Mouse (Mus musculus): ENCODE data around the gene Cd8a. TPM values are rescaled to one million over a fixed set of nuclear protein-coding genes. Genes with fewer than 3 reads are reported as not detected.

Cd8a gene
- polyA plus RNA-seq, 1 experiment from 2014 or later: not detected

- ATAC-seq (ENCODE audit: low FRiP score): no peak
- Histone ChIP-seq H3K9ac (replicated peaks) (no peak overlapping the region), H3K9me3 (replicated peaks) (no peaks in the 10 kb centered on the region), H3K27me3 (replicated peaks) (no peaks in the 10 kb centered on the region), H3K36me3 (no peaks in the 10 kb centered on the region), H3K27ac (replicated peaks) (no peak overlapping the region), H3K4me2 (no peak overlapping the region), H3K4me3 (replicated peaks) (no peak overlapping the region), H3K4me1 (no peaks in the 10 kb centered on the region)
- 89% methylated on average over 6 of the region's 6 CpGs for WGBS
These were observed 47.6 kb downstream of the Cd8a start for GRCm38 (mm10) chr6:71420848-71421247.

- Histone ChIP-seq H3K9me3 (replicated peaks) (no peaks in the 10 kb centered on the region), H3K4me2 (no peak overlapping the region), H3K36me3 (peaks cover 4% of the 10 kb centered on the region; the same call in 1 of the 2 replicates), H3K4me1 (no peaks in the 10 kb centered on the region), H3K27ac (replicated peaks) (no peak overlapping the region), H3K4me3 (replicated peaks) (no peak overlapping the region), H3K27me3 (replicated peaks) (no peaks in the 10 kb centered on the region), H3K9ac (replicated peaks) (no peak overlapping the region)
- whole genome bisulfite sequencing: 71% methylated on average over 3 of the region's 3 CpGs
- ATAC-seq (ENCODE audit: low FRiP score): no peak
These were observed 48.9 kb downstream of the Cd8a start for GRCm38 (mm10) chr6:71422162-71422561.

DNA sequence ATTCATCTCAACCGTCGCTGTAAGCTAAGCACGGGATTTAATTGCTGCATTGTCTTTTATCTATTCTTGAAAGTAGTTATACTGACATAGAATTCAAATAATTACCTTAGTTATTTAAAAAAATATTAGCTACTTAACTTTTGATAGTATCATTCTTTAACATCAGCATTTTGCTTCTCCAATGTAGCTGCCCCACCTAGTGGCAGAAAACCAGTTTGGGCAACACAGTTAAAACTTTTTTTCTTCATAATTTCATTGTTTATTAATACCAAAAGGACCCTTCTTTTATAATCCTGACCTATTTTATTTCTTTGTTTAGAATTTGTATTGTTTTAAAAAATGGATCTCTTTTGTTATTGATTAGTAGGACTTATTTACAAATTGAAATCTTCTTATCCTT lies 49.9 kb downstream of the Cd8a start:
- Histone ChIP-seq H3K36me3 (peaks cover 12% of the 10 kb centered on the region), H3K4me2 (no peak overlapping the region), H3K27ac (replicated peaks) (no peak overlapping the region), H3K4me1 (no peaks in the 10 kb centered on the region), H3K9ac (replicated peaks) (no peak overlapping the region), H3K4me3 (replicated peaks) (no peak overlapping the region), H3K27me3 (replicated peaks) (no peaks in the 10 kb centered on the region), H3K9me3 (replicated peaks) (no peaks in the 10 kb centered on the region)
- 86% methylated on average over 3 of the region's 3 CpGs for WGBS
- ATAC-seq (ENCODE audit: low FRiP score): no peak

DNA sequence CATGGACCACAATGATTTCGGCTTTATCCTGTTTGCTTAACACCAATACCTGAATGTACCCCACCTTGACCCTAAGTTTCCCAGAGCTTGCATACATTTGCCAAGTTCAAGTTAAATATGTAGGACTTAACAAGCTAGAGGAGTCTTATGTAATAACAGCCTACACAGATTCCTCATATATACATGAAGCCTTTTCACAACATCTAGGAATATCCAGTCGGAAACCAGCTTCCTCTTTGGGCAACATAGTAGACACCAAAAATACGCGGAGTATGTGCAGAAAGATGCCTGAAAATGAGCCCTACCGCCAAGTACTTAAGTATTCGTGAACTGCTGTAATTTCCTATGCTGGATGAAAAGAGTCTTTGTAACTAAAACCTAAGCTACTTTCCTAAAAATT lies 52.5 kb downstream of the Cd8a start:
- WGBS: 97% methylated on average over 6 of the region's 6 CpGs
- H3K36me3 ChIP-seq: peaks cover 12% of the 10 kb centered on the region
- H3K9me3 ChIP-seq (replicated peaks): no peaks in the 10 kb centered on the region
- no peak overlapping the region for H3K4me3 ChIP-seq (replicated peaks)
- H3K27me3 ChIP-seq (replicated peaks): no peaks in the 10 kb centered on the region
- H3K4me1 ChIP-seq: no peaks in the 10 kb centered on the region
- H3K9ac ChIP-seq (replicated peaks): no peak overlapping the region
- no peak overlapping the region for H3K4me2 ChIP-seq
- no peak overlapping the region for H3K27ac ChIP-seq (replicated peaks)
- no peak for ATAC-seq (ENCODE audit: low FRiP score)

DNA sequence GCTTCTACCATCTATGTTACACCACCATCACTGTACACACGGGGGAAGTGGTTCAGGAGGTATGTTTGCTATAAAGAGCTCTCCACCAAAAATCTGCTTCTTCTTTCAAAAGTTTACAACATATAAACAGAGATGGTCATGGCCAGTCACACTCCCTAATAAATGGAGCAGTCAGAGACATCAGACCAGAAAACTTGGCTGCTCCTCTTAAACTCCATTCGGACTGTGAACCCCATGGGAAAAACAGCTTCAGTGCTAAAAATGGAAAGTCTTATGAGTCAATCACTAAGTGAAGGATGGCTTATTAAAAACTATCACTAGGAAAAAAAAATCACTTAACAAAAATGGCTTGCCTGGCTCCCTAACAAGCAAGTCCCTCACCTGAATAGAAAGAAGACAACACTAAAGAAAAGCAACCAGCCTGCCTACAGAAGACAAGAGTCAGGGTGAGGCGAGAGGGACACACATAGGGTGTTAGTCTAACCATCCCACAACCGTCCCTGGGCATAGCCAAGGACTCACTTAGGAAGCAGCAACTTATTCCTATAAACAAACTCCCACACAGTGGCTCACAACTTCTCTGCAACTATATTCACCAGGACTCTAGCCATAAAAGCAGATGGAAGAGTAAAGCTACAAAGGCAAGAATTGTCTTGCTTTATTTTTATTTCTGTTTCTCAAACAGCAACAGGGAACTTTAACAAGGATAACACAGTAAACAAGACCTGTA lies 54.9 kb downstream of the Cd8a start:
- 88% methylated on average over 4 of the region's 4 CpGs for WGBS
- no peak overlapping the region for H3K4me3 ChIP-seq (replicated peaks)
- H3K36me3 ChIP-seq: peaks cover 12% of the 10 kb centered on the region
- H3K9ac ChIP-seq (replicated peaks): no peak overlapping the region
- no peak overlapping the region for H3K4me2 ChIP-seq
- H3K9me3 ChIP-seq (replicated peaks): no peaks in the 10 kb centered on the region
- no peak overlapping the region for H3K27ac ChIP-seq (replicated peaks)
- H3K4me1 ChIP-seq: no peaks in the 10 kb centered on the region
- ATAC-seq (ENCODE audit: low FRiP score): no peak
- H3K27me3 ChIP-seq (replicated peaks): no peaks in the 10 kb centered on the region

Other genes with a start within 250 kb of the Cd8a start
- 4.7 and 8.0 TPM in 2 replicates for gene Thnsl2, start 229.0 kb upstream of the Cd8a start, polyA plus RNA-seq (2015; fragmentation: Nextera tagmentation; extraction: Ambion mirVana)
- 5.9 TPM in 1 of 2 replicates, not detected in the other for gene Fabp1, start 173.6 kb upstream of the Cd8a start, polyA plus RNA-seq (2015; fragmentation: Nextera tagmentation; extraction: Ambion mirVana)
- 17.2 and 26.2 TPM in 2 replicates for gene Krcc1, start 101.8 kb upstream of the Cd8a start, polyA plus RNA-seq (2015; fragmentation: Nextera tagmentation; extraction: Ambion mirVana)
- 0.80 and 1.4 TPM in 2 replicates for gene Smyd1, start 51.2 kb upstream of the Cd8a start, polyA plus RNA-seq (2015; fragmentation: Nextera tagmentation; extraction: Ambion mirVana)
- gene Cd8b1, start 50.6 kb upstream of the Cd8a start, polyA plus RNA-seq (2015; fragmentation: Nextera tagmentation; extraction: Ambion mirVana): 1.9 TPM in 1 of 2 replicates, not detected in the other
- gene Rmnd5a, start 67.2 kb downstream of the Cd8a start, polyA plus RNA-seq (2015; fragmentation: Nextera tagmentation; extraction: Ambion mirVana): 8.7 and 10.8 TPM in 2 replicates
- gene Rnf103, start 120.5 kb downstream of the Cd8a start, polyA plus RNA-seq (2015; fragmentation: Nextera tagmentation; extraction: Ambion mirVana): 23.0 and 23.9 TPM in 2 replicates
- gene Chmp3, start 170.4 kb downstream of the Cd8a start, polyA plus RNA-seq (2015; fragmentation: Nextera tagmentation; extraction: Ambion mirVana): 58.6 and 62.8 TPM in 2 replicates